Mouse (Mus musculus) brain, embryonic 14.5 days (tissue): ENCODE measurements at regions not wholly inside any gene's neighbourhood (a gene's known extent, or its start where the extent isn't known, plus 50 kb on each side); places are given as distances from the start of the nearest gene placed in this dataset.
"Not testable (repeated sequence)": the region's sequence is repeated elsewhere in the genome, so short reads cannot be mapped to it uniquely, and the experiment has no call there.

Experiments used
- DNase-seq: peaks from one replicate; pipeline ENCODE4 v3.0.0-alpha.2; 2011; ENCODE audit warnings: low read depth
- CTCF ChIP-seq: fragments of 200-500 bp; IDR thresholded peaks from 2 replicates; pipeline ENCODE4 v1.5.1; 2012; ENCODE audit warnings: inconsistent platforms, mild to moderate bottlenecking, moderate library complexity, borderline replicate concordance; ENCODE audit not compliant: insufficient read depth, insufficient read length; ENCODE audit errors: extremely low read depth
- POLR2A ChIP-seq: fragments of 200-500 bp; IDR thresholded peaks from 2 replicates; pipeline ENCODE4 v1.6.1; 2012; ENCODE audit warnings: mild to moderate bottlenecking, inconsistent platforms, borderline replicate concordance; ENCODE audit not compliant: poor library complexity, insufficient read depth, insufficient read length, severe bottlenecking; ENCODE audit errors: extremely low read depth

- TF ChIP-seq CTCF (no peak), POLR2A (no peak)
- peak; percentile 59 for DNase-seq
These were observed 745.1 kb upstream of the Gm19410 start for GRCm38 (mm10) chr8:35020480-35020879.

- no peak for TF ChIP-seq POLR2A
- no peak for TF ChIP-seq CTCF
- DNase-seq = peak; percentile 69
These were observed 742.9 kb upstream of the Gm19410 start for GRCm38 (mm10) chr8:35022649-35023048.

- no peak for DNase-seq
- no peak for TF ChIP-seq CTCF
- no peak for TF ChIP-seq POLR2A
These were observed 717.8 kb upstream of the Gm19410 start for GRCm38 (mm10) chr8:35047798-35048197.

- no peak for DNase-seq
- TF ChIP-seq CTCF (no peak), POLR2A (no peak)
These were observed 712.1 kb upstream of the Gm19410 start for GRCm38 (mm10) chr8:35053444-35053843.

- TF ChIP-seq POLR2A (no peak), CTCF (no peak)
- DNase-seq = no peak
These were observed 704.5 kb upstream of the Gm19410 start for GRCm38 (mm10) chr8:35061048-35061447.

GRCm38 (mm10) chr8:35068228-35068627 is 697.4 kb upstream of the Gm19410 start:
- no peak for TF ChIP-seq CTCF
- TF ChIP-seq POLR2A = no peak
- DNase-seq = no peak

- peak; percentile 71 for DNase-seq
- TF ChIP-seq CTCF (no peak), POLR2A (no peak)
These were observed 695.2 kb upstream of the Gm19410 start for GRCm38 (mm10) chr8:35070246-35070989.

GRCm38 (mm10) chr8:35075971-35076370 is 689.6 kb upstream of the Gm19410 start:
- peak; percentile 16 for DNase-seq
- TF ChIP-seq CTCF (no peak), POLR2A (no peak)

GRCm38 (mm10) chr8:35083161-35083560 is 682.4 kb upstream of the Gm19410 start:
- DNase-seq = no peak
- TF ChIP-seq POLR2A = no peak
- TF ChIP-seq CTCF = no peak

GRCm38 (mm10) chr8:35087070-35087469 is 678.5 kb upstream of the Gm19410 start:
- DNase-seq = no peak
- no peak for TF ChIP-seq POLR2A
- TF ChIP-seq CTCF = no peak

GRCm38 (mm10) chr8:35088380-35089244 is 677.0 kb upstream of the Gm19410 start:
- DNase-seq = peak; percentile 57

GRCm38 (mm10) chr8:35089519-35089918 is 676.1 kb upstream of the Gm19410 start:
- DNase-seq = no peak
- TF ChIP-seq POLR2A = no peak
- no peak for TF ChIP-seq CTCF

More at GRCm38 (mm10) chr8:35088380-35089244, 677.0 kb upstream of the Gm19410 start:
- no peak for TF ChIP-seq POLR2A
- TF ChIP-seq CTCF = no peak

- no peak for TF ChIP-seq CTCF
- no peak for DNase-seq
These were observed 663.9 kb upstream of the Gm19410 start for GRCm38 (mm10) chr8:35101701-35102100.

- not testable (repeated sequence) for DNase-seq
These were observed 663.5 kb upstream of the Gm19410 start for GRCm38 (mm10) chr8:35102102-35102501.

GRCm38 (mm10) chr8:35104465-35104876 is 661.1 kb upstream of the Gm19410 start:
- not testable (repeated sequence) for DNase-seq
